Mouse (Mus musculus) hindlimb bud, embryonic 11.5 days (tissue): ENCODE data around the gene Cers6.

Experiments
- DNase-seq: peaks from one replicate; pipeline ENCODE4 v3.0.0-alpha.2; 2012; ENCODE audit warnings: low read depth, low spot score; ENCODE audit errors: extremely low spot score

Gene Cers6

GRCm38 (mm10) chr2:69053210-69053858 lies 192.1 kb downstream of the Cers6 start:
- peak; percentile 56 for DNase-seq

- DNase-seq = no peak
Observed at GRCm38 (mm10) chr2:69054279-69054678, 193.0 kb downstream of the Cers6 start.

DNA sequence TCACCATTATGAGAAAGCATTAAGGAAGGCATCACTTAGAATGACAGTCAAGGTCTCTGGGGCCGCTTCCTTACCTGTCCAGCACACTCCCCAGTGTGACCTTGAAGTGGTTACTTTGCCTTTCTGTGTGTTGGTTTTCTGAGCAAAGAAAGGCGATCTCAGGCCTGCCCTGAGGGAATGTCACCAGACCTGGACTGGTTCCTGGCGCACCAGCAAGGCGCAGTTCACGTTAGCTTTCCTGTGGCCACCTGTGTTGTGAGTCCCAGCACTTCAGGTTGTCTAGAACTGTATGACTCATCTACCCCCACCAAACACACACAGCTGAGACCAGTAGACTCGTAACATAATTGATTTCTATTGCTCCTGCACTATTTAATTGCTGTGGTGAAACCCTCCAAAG lies 193.9 kb downstream of the Cers6 start:
- no peak for DNase-seq

- DNase-seq = no peak
Observed at GRCm38 (mm10) chr2:69061313-69061712, 200.1 kb downstream of the Cers6 start.

GRCm38 (mm10) chr2:69061910-69062689 lies 200.9 kb downstream of the Cers6 start:
- DNase-seq = no peak

DNA sequence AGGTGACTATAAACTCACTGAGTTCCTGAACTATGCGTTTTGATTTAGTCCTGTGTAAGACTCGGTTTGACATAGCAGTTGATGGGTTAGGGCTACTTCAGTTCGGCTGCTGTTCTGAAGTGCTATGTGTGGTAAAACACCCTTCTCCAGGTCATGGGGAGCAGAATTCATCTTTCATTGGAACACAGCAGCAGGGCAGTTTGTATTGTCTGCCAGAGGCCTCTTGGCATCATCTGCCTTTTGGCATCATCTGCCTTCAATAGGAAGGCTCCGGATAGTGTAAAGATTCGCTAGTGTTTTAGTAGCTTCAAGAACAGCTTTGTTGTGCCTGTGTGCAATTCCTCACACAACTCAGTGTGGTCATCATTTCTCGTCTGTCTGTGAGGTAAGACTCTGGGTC lies 203.5 kb downstream of the Cers6 start:
- no peak for DNase-seq

DNA sequence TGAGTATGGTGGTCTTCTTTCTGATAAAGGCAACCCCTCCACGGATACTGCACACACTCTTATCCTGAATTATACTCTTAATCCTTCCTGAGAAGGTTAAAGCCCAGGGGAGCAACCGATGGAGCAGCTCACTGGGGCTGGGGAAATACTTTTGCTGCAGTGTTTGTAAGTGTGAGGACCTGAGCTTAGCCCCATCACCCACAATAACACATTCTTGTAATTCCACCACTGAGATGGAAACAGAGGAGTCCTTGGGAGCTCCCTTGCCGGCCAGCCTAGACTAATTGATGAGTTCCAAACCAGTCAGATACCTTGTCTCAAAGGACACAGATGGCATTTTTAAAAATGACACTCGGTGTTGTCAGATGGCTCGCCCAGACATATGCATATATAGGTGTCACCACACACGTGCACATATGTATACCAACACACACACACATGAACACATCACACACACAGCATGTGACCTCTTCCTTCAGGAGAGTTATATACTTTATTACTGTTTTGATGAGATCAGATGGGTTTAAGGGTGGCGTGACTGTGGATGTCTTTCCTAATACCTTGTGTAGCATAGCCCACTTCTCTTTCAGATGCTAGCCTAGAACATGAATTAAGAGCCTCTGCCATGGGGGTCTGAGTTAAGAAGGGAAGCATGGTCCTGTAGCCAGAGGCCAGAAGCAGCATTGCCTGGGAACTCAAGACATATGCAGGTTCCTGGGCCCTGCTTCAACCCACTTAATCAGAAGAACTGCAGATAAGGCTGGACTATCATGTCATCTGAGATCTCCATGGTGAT lies 210.4 kb downstream of the Cers6 start:
- no peak for DNase-seq

DNA sequence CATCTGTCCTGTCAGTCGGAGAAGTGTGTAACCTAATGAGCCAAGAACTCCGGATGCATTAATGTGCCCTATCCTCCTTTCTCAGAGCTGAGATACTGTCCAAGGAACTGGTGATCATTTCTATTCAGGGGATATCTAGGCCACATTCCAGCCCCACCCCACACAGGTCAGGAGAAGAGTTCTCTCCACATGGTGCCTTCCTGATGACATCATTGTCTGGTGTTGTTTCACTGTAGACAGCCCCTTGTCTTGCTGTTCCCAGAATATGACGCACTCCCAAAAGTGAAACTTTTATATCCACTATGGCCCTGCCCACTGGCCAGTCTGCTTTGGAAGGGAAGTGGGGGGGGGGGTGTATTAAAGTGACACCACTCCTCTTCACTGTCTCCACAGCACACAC lies 215.9 kb downstream of the Cers6 start:
- no peak for DNase-seq

DNA sequence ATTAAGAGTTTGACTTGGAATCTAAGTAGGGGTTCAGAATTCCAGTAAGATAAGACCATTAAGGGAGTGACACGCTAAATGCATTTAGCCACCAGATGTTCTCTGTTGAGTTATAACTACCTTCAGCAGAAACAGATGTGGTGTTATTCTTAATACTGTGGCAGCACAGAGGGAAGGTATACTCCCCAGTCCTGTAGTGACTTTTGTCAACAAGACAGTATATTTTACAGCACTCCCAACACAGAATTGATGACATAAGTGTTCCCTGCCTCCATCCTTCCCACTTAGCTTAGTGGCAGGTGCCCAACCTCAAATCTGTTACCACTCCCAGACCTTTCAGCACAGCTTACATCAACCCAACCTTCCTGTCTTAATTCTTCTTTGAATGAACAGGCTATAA lies 219.5 kb downstream of the Cers6 start:
- no peak for DNase-seq

DNA sequence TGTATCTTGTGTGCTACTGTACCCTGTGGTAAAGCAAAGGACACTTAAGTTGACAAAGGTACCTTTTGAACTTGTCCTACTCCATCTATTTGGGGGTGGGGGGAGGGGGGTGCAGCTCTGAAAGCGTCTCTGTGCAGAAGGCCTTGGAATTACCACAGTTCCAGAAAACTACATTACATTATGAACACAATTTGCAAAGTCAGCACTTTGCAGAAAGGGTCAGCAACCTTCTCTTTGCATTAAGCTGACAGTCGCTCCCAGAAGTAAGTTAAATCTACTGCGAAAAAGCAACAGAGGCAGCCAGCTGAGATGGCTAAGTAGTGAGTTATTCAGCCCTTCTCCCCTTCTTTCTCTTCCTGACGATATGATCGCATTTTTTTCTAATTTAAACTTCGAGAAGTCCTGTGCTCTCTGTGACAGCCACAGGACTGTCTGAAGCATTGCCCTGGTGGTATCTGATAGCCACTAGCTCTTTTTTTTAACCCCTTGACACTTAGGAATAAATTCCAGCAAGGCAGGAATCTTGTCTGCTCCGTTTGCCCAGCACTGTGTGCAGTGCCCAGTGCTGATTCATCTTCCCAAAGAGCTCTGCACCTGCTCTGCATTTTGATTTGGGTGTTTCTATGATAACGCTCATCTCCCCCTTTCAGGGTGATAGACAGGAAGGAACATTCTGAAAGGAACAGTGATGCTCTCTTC lies 221.4 kb downstream of the Cers6 start:
- DNase-seq = no peak

GRCm38 (mm10) chr2:69083198-69083509 lies 221.9 kb downstream of the Cers6 start:
- no peak for DNase-seq

- no peak for DNase-seq
Observed at GRCm38 (mm10) chr2:69084416-69084815, 223.2 kb downstream of the Cers6 start.

- DNase-seq = no peak
Observed at GRCm38 (mm10) chr2:69086505-69087260, 225.4 kb downstream of the Cers6 start.

- DNase-seq = no peak
Observed at GRCm38 (mm10) chr2:69095836-69096235, 234.6 kb downstream of the Cers6 start.

GRCm38 (mm10) chr2:69096821-69097220 lies 235.6 kb downstream of the Cers6 start:
- no peak for DNase-seq

DNA sequence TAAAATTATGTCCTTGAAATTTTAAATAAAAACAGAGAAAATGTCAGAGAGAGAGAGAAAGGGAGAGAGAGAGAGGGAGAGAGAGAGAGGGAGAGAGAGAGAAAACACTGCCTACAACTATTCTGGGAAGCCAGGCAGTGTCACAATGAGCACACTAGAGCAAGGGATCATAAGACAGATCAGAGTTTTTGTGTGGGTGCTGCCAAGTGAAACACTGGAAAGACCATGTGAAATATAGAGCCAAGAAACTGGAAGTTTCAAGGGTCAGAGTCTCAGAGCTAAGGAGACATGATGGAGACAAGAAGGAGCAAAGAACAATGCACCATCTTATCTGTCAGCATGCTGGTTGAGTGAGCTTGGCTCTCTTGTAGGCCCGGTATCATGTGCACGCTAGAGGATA lies 236.3 kb downstream of the Cers6 start:
- DNase-seq = no peak

DNA sequence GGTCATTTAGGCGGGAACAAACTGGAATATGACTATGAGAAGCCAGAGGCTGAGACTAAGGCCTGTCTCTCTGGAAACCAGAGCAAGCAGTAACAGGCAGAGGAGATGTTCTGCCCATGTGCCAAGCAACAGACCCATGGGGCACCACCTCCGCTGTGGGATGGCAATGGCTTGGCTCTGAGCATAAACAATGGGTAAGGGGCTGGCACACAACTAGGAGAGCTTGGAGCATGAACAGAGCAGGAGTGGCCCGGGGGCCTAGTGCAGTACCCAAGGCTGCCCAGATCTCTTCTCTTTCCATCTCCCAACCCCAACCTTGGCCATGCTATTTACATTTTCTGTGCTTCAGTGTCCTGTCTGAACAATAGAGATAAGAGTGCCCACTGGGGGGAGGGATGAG lies 237.5 kb downstream of the Cers6 start:
- DNase-seq = no peak

GRCm38 (mm10) chr2:69099147-69099546 lies 237.9 kb downstream of the Cers6 start:
- no peak for DNase-seq

DNA sequence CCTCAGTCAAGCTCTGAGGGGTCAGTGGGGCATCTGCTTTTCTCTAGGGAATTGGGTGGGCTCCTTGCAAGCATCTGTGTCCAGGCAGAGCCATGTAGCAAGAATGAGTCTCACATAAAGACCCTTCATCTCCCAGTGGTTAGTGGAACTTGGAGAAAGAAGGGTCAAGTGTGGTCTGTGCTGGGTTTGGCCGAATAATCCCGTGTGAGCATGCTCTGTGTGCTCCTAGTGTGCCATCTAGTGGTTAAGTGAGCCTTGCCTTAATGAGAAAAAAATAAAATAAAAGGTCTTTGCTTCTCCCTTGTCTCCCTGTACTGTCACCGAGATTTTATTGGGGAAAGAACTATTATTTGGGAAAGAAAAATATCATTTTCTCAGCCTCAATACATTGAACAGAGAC lies 239.5 kb downstream of the Cers6 start:
- DNase-seq = no peak

GRCm38 (mm10) chr2:69103526-69103925 lies 242.3 kb downstream of the Cers6 start:
- DNase-seq = no peak
